10 mouse cellular contexts compared by ENCODE assay signal in the genomic region with DNA sequence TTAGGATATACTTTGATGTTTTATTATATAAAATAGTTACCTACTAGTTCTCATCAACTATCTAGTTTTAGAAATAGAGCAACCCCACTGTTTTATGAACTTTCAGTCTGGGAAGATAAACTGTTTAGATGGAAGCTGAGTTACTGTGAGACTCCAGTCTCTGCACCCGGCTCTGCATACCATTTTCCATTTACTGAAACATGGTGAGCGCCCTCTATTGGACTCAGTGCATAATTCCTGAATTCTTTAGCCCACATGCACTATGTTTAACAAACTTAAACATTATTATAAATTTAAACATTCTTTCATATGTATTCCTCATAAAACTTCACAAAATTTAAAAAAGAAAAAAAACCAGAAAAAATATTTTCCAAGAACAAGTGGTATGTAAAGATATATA. TPM values are rescaled to one million over a fixed set of nuclear protein-coding genes. Genes with fewer than 3 reads are reported as not detected.
DNase-seq lines count a peak whose midpoint lies in the region; ATAC-seq and TF ChIP-seq lines count a peak whose summit lies in the region.
"Had no signal": no experiment of that assay in that cellular context is flagged by ENCODE, and none has a peak within 500 bp of the region (broad histone marks: within the 10 kb centered on the region; RNA-seq: fewer than 3 reads in every experiment).

No protein-coding gene starts in this region.

- H3K9me3 ChIP-seq in MEL (replicated peaks; ENCODE audit: insufficient read depth, low read length), result no peaks in the 10 kb centered on the region
- H3K9me3 ChIP-seq: liver, embryonic 15.5 days had no signal

- H3K4me3 ChIP-seq in left cerebral cortex, adult 2 months, result no peak overlapping the region
- no peak overlapping the region for H3K4me3 ChIP-seq in MEL (ENCODE audit: control insufficient read depth in 1 of 2, insufficient read depth in 1 of 2, low read depth in 2 of 2, low read length in 2 of 2)
- H3K4me3 ChIP-seq: liver, embryonic 15.5 days had no signal

- DNase-seq in left cerebral cortex, adult 2 months (ENCODE audit: extremely low spot score in 1 of 2, low spot score in 2 of 2), result no peak
- no peak for DNase-seq in left cerebral cortex, postnatal 4 days
- peak; percentile 37 for DNase-seq in CD4-positive helper T cell, adult 2 months (ENCODE audit: low read depth, low spot score)
- peak; percentile 57 for DNase-seq in MEL (ENCODE audit: low read depth, low spot score)
- no peak for DNase-seq in gastrocnemius, postnatal 36 days
- no peak for DNase-seq in yolk sac, embryonic 10.5 days (ENCODE audit: low spot score)

- no peak overlapping the region for H3K9ac ChIP-seq in MEL (ENCODE audit: control insufficient read depth, low read depth, low read length, poor library complexity, severe bottlenecking)
- H3K9ac ChIP-seq: liver, embryonic 15.5 days had no signal

- TF ChIP-seq CTCF in left cerebral cortex, adult 2 months (IDR thresholded peaks at IDR 0.05), result peak; percentile 73
- TF ChIP-seq CTCF in MEL (IDR thresholded peaks at IDR 0.05 in 2 of 3, conservative IDR thresholded peaks at IDR 0.05 in 1 of 3; ENCODE audit: control insufficient read depth in 1 of 3, insufficient read depth in 1 of 3, low read depth in 2 of 3, low read length in 3 of 3, poor library complexity in 1 of 3, severe bottlenecking in 1 of 3), result peak in 2 of 3 experiments; percentile 31 to 61; a peak in 3 of 6 replicates

- H3K36me3 ChIP-seq in MEL (ENCODE audit: control insufficient read depth in 1 of 2, insufficient read depth in 2 of 2, low read length in 2 of 2), result peaks cover 0 to 2% of the 10 kb centered on the region in 2 experiments; a peak in 1 of 4 replicates

- TF ChIP-seq POLR2A in MEL (IDR thresholded peaks at IDR 0.05; ENCODE audit: control insufficient read depth in 1 of 2, insufficient read depth in 1 of 2, low read depth in 1 of 2, low read length in 2 of 2, poor library complexity in 1 of 2), result no peak

- ATAC-seq in granulocyte monocyte progenitor cell, adult 5-6 weeks (replicated peaks; ENCODE audit: poor library complexity, severe bottlenecking), result 0 out of 2 replicates have a peak, but pooled peaks have one; percentile 33

- TF ChIP-seq EP300 in MEL (IDR thresholded peaks at IDR 0.05; ENCODE audit: low read depth in 1 of 2, low read length in 2 of 2), result no peak

- TF ChIP-seq RAD21 in MEL (IDR thresholded peaks at IDR 0.05; ENCODE audit: low read depth, low read length), result peak; percentile 48

- no peak overlapping the region for H3K27ac ChIP-seq in left cerebral cortex, adult 2 months
- H3K27ac ChIP-seq in MEL (ENCODE audit: control insufficient read depth, low read depth, low read length), result no peak overlapping the region
- H3K27ac ChIP-seq: liver, embryonic 15.5 days had no signal

- intact Hi-C loops in left cerebral cortex, adult 2 months (cut with DNase I), result loop anchor here (5.0 kb wide), 1 partner anchor 117 kb away; no protein-coding TSS in a partner anchor
- intact Hi-C loops in left cerebral cortex, postnatal 4 days (cut with DNase I), result loop anchor here (10.0 kb wide), 1 partner anchor 1251 kb away; no protein-coding TSS in a partner anchor
- intact Hi-C loops in gastrocnemius, postnatal 36 days (cut with DNase I), result no loop called here

- peaks cover 0 to 3% of the 10 kb centered on the region in 2 experiments; a peak in 1 of 4 replicates for H3K4me1 ChIP-seq in MEL (ENCODE audit: control insufficient read depth in 1 of 2, insufficient read depth in 2 of 2, low read length in 2 of 2)

- no peaks in the 10 kb centered on the region for H3K79me2 ChIP-seq in MEL (ENCODE audit: control insufficient read depth, insufficient read depth, low read length, poor library complexity)

- H3K27me3 ChIP-seq in MEL (ENCODE audit: control insufficient read depth in 1 of 2, insufficient read depth in 2 of 2, low read length in 2 of 2), result no peaks in the 10 kb centered on the region

TF ChIP-seq in MEL, 35 proteins besides CTCF, POLR2A, EP300 and RAD21:
- peak; percentile 45 for TF ChIP-seq SMC3 (IDR thresholded peaks at IDR 0.05; ENCODE audit: low read depth, low read length)
- no peak for TF ChIP-seq MEF2A (IDR thresholded peaks at IDR 0.05; ENCODE audit: extremely low read depth, insufficient replicate concordance, low read depth, low read length, poor library complexity, severe bottlenecking)

RNA-seq across cellular contexts. Expression of gene Sp9, which starts 13.9 kb away (rescaled TPM):
- total RNA-seq in left cerebral cortex, adult 2 months (2021), result 1 to 10 TPM; 2.7 to 4.0 TPM
- total RNA-seq in left cerebral cortex, postnatal 4 days (2021), result 1 to 10 TPM; 7.8 to 8.2 TPM
- 0.39 TPM in 1 of 2 replicates, not detected in the other for total RNA-seq in MEL (2012; rRNA removed)
- under 1 TPM in 1 of 2 experiments, not detected in 1; 0.03 TPM for polyA plus RNA-seq in MEL (2012; ENCODE audit: insufficient read depth in 1 of 2, insufficient read length in 2 of 2, low read depth in 1 of 2, low replicate concordance in 2 of 2, missing spikeins in 1 of 2)
- not detected in 2 replicates for total RNA-seq in granulocyte monocyte progenitor cell, adult 5-6 weeks (2014; fragmentation: Nextera tagmentation)
- not detected in 2 replicates for total RNA-seq in granulocyte monocyte progenitor cell, adult 5-6 weeks (2017)
- not detected for total RNA-seq in gastrocnemius, postnatal 36 days (2021)
- polyA plus RNA-seq: heart, embryonic 16.5 days; liver, embryonic 15.5 days; stomach, embryonic 16.5 days had no signal

RNA-seq across cellular contexts. Expression of gene Scrn3, which starts 26.8 kb away (rescaled TPM):
- total RNA-seq in left cerebral cortex, adult 2 months (2021), result 10 to 100 TPM; 17.8 to 19.5 TPM
- 1 to 10 TPM; 3.4 to 4.1 TPM for total RNA-seq in left cerebral cortex, postnatal 4 days (2021)
- total RNA-seq in MEL (2012; rRNA removed), result 3.0 and 3.2 TPM in 2 replicates
- 1 to 10 TPM in 1 of 2 experiments, not detected in 1; 7.7 TPM for polyA plus RNA-seq in MEL (2012; ENCODE audit: insufficient read depth in 1 of 2, insufficient read length in 2 of 2, low read depth in 1 of 2, low replicate concordance in 2 of 2, missing spikeins in 1 of 2)
- 5.5 and 9.2 TPM in 2 replicates for total RNA-seq in granulocyte monocyte progenitor cell, adult 5-6 weeks (2014; fragmentation: Nextera tagmentation)
- total RNA-seq in granulocyte monocyte progenitor cell, adult 5-6 weeks (2017), result 9.0 and 9.6 TPM in 2 replicates
- 10 to 100 TPM; 36.5 to 38.0 TPM for total RNA-seq in gastrocnemius, postnatal 36 days (2021)

RNA-seq across cellular contexts. Expression of gene Cir1, which starts 26.9 kb away (rescaled TPM):
- 10 to 100 TPM; 26.3 to 27.1 TPM for total RNA-seq in left cerebral cortex, adult 2 months (2021)
- 10 to 100 TPM; 22.9 to 25.1 TPM for total RNA-seq in left cerebral cortex, postnatal 4 days (2021)
- 3.4 TPM in 2 replicates for total RNA-seq in MEL (2012; rRNA removed)
- polyA plus RNA-seq in MEL (2012; ENCODE audit: insufficient read depth in 1 of 2, insufficient read length in 2 of 2, low read depth in 1 of 2, low replicate concordance in 2 of 2, missing spikeins in 1 of 2), result 1 to 10 TPM in 1 of 2 experiments, not detected in 1; 7.7 TPM
- 9.9 and 11.6 TPM in 2 replicates for total RNA-seq in granulocyte monocyte progenitor cell, adult 5-6 weeks (2014; fragmentation: Nextera tagmentation)
- total RNA-seq in granulocyte monocyte progenitor cell, adult 5-6 weeks (2017), result 14.0 and 14.1 TPM in 2 replicates
- total RNA-seq in gastrocnemius, postnatal 36 days (2021), result 10 to 100 TPM; 10.1 to 12.8 TPM

Comparison
In these comparisons a context has a peak if more than half of its experiments do, and no peak if none do; other contexts are left out.
1. DNase-seq: peak in CD4-positive helper T cell, adult 2 months (single experiment) and MEL (single experiment); none in left cerebral cortex, adult 2 months (0 of 2), left cerebral cortex, postnatal 4 days (single experiment), gastrocnemius, postnatal 36 days (0 of 2) and yolk sac, embryonic 10.5 days (single experiment).